Mouse (Mus musculus) megakaryocyte, embryonic 14.5 days (primary cell): ENCODE measurements around the gene Ubald2.

Experiments
- FLI1 ChIP-seq: IDR thresholded peaks from 2 replicates; pipeline ENCODE4 v1.6.1; 2012; ENCODE audit warnings: low read length, inconsistent platforms, mixed read lengths
- GATA1 ChIP-seq: IDR thresholded peaks from 3 replicates; pipeline ENCODE4 v1.6.1; 2012; ENCODE audit warnings: mixed read lengths, low read length, inconsistent platforms, borderline replicate concordance

DNA sequence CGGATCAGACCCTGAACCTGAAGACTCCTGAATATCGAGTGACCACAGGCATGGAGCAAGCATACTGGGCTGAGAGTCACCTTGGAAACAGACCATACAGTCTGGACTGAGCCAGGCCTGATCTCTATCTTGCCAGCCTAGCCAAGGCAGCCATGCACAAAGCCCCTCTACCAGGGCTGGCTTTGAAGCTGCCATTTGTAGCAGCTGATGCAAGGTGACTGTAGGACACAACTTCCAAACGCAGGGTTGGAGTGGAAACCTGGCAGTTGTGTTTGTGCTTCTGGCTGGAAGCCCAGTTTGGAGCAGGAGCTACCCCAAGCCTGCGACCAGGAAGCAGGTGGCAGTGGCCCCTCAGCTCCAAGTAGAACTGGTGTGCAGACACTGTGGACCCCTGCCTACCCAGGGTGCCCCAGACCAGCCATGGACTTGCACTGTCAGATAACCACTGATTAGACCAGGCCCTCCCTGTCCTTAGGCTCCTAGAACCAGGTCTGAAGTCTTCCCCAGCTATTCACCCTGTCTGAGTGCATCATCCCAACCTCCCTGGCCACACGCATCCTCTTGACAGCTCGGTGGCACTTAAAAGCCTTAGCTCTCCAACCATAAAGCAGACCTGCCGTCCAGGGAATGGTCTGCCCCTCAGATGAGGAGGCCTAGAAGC is 6.6 kb downstream of the Ubald2 start:
- no peak for TF ChIP-seq FLI1
- TF ChIP-seq GATA1, result no peak
